Mouse (Mus musculus) activated CD4-positive, CD25-positive, alpha-beta regulatory T cell, adult 4 months (primary cell): ENCODE data around the gene Slc9a5. TPM values are rescaled to one million over a fixed set of nuclear protein-coding genes. Genes with fewer than 3 reads are reported as not detected.

Experiments
- ATAC-seq: one replicate; pipeline ENCODE4 v1.8.0; 2017
- polyA plus RNA-seq, 2 experiments: library from polyadenylated mRNA; unstranded; fragments of 100-300 nt; shearing (Covaris generic); gene quantifications; one replicate each; pipeline ENCODE4 v1.2.1; 2017

Gene Slc9a5
- polyA plus RNA-seq, 2 experiments from 2014 or later: 0.24 to 0.44 TPM

GRCm38 (mm10) chr8:105413391-105413790 lies 64.7 kb downstream of the Slc9a5 start, which contains the start of the genes Kctd19 and Lrrc36:
TSS of gene Kctd19 (minus strand) at chr8:105413502.
TSS of gene Lrrc36 (plus strand) at chr8:105413571.
- ATAC-seq: no peak

GRCm38 (mm10) chr8:105418992-105419391 lies 70.3 kb downstream of the Slc9a5 start:
- no peak for ATAC-seq

Other genes with a start within 250 kb of the Slc9a5 start
- gene Ces4a, start 217.0 kb upstream of the Slc9a5 start, polyA plus RNA-seq: not detected
- 10 to 100 TPM; 34.0 to 49.2 TPM for gene Cbfb, start 178.2 kb upstream of the Slc9a5 start, polyA plus RNA-seq
- gene D230025D16Rik, start 123.7 kb upstream of the Slc9a5 start, polyA plus RNA-seq: 10 to 100 TPM; 12.0 to 17.4 TPM
- gene B3gnt9, start 93.7 kb upstream of the Slc9a5 start, polyA plus RNA-seq: under 1 TPM; 0.42 to 0.62 TPM
- gene Tradd, start 84.2 kb upstream of the Slc9a5 start, polyA plus RNA-seq: 10 to 100 TPM; 54.2 to 64.6 TPM
- gene Fbxl8, start 84.2 kb upstream of the Slc9a5 start, polyA plus RNA-seq: 10 to 100 TPM; 17.7 to 24.2 TPM
- under 1 TPM; 0.31 to 0.37 TPM for gene Hsf4, start 79.0 kb upstream of the Slc9a5 start, polyA plus RNA-seq
- gene Nol3, start 72.7 kb upstream of the Slc9a5 start, polyA plus RNA-seq: not detected
- 1 to 10 TPM in 1 of 2 experiments, under 1 TPM in 1; 0.79 to 1.1 TPM for gene 4931428F04Rik, start 59.0 kb upstream of the Slc9a5 start, polyA plus RNA-seq
- gene Exoc3l, start 52.7 kb upstream of the Slc9a5 start, polyA plus RNA-seq: 1 to 10 TPM in 1 of 2 experiments, under 1 TPM in 1; 0.54 to 2.0 TPM
- gene E2f4, start 51.2 kb upstream of the Slc9a5 start, polyA plus RNA-seq: 10 to 100 TPM; 49.1 to 64.7 TPM
- 1 to 10 TPM; 6.6 to 7.4 TPM for gene Elmo3, start 43.2 kb upstream of the Slc9a5 start, polyA plus RNA-seq
- gene Lrrc29, start 22.6 kb upstream of the Slc9a5 start, polyA plus RNA-seq: 1 to 10 TPM; 1.4 to 2.7 TPM
- gene Tmem208, start 22.5 kb upstream of the Slc9a5 start, polyA plus RNA-seq: 100 to 1,000 TPM; 160 to 182 TPM
- gene Fhod1, start 890 bp upstream of the Slc9a5 start, polyA plus RNA-seq: 1 to 10 TPM; 2.9 to 3.1 TPM
- gene Plekhg4, start 24.4 kb downstream of the Slc9a5 start, polyA plus RNA-seq: under 1 TPM in 1 of 2 experiments, not detected in 1; 0.20 TPM
- not detected for gene Kctd19, start 64.7 kb downstream of the Slc9a5 start, polyA plus RNA-seq
- gene Lrrc36, start 64.7 kb downstream of the Slc9a5 start, polyA plus RNA-seq: not detected
- under 1 TPM; 0.50 to 0.60 TPM for gene Tppp3, start 122.7 kb downstream of the Slc9a5 start, polyA plus RNA-seq
- gene Zdhhc1, start 148.1 kb downstream of the Slc9a5 start, polyA plus RNA-seq: under 1 TPM; 0.43 to 0.62 TPM
- not detected for gene Hsd11b2, start 169.9 kb downstream of the Slc9a5 start, polyA plus RNA-seq
- 10 to 100 TPM; 40.7 to 42.8 TPM for gene Atp6v0d1, start 217.2 kb downstream of the Slc9a5 start, polyA plus RNA-seq